Mouse (Mus musculus) left cerebral cortex, adult 9 months (tissue): ENCODE data around the gene Scand1.
A peak's percentile ranks its signal among the peaks of the same experiment; 100 is the strongest.

Source experiments
- DNase-seq, 2 experiments: peaks; one replicate each; pipeline ENCODE4 v3.0.0; 2022; ENCODE audit warnings: low spot score in 2 of 2

Gene Scand1

GRCm38 (mm10) chr2:156307261-156307660 lies 5.2 kb downstream of the Scand1 start:
- no peak for DNase-seq

DNA sequence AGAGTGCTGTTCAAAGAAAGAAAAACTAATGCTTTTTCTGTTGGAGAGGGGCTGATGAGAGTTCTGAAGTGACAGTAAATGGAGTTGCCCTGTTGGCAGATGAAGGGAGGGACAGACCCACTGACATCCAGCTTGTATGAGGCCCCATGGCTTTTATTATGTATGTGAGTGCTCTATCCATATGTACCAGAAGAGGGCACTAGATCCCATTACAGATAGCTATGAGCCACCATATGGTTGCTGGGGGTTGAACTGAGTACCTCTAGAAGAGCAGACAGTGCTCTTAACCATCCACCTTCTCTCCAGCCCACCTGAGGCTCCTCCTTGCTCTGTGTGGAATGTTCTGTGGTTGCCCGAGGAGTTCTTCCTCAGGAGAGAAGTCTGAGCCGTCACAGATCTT lies 6.7 kb downstream of the Scand1 start:
- peak in 1 of 2 experiments; percentile 32 for DNase-seq

GRCm38 (mm10) chr2:156304351-156304750 lies 8.2 kb downstream of the Scand1 start:
- no peak for DNase-seq

DNA sequence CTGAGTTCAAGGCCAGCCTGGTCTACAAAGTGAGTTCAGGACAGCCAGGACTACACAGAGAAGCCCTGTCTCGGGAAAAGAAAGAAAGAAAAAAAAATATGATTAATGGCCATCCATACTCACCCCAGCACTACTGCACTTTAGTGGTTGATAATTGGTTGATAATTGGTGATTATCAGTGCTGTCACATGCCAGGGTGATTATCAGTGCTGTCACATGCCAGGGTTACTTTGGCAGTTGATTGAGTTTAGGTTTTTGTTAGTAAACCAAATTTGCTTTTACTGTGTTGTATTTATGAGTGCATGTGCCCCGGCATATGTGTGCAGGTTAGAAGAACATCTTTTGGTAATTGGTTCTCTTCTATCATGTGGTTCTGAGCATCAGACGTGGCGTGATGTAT lies 10.4 kb downstream of the Scand1 start:
- DNase-seq = no peak

DNA sequence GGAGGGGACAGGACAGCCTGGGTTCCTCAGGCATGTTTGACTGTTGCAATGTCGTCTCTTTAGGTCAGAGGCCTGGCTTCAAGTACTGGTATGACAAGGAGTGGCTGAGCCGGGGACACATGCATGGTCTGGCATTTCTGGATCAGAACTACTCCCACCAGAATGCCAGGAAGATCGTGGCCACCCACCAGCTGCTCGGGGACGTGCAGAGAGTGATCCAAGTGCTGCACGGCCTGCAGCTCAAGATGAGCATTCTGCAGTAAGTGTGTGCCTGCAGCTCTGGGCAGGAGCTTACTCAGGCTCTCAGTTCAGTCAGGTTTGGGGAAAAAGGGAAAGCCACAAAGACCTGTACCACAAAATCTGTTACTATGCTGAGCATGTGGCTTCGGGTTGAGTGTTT lies 14.0 kb downstream of the Scand1 start:
- DNase-seq = peak in 1 of 2 experiments; percentile 33

GRCm38 (mm10) chr2:156297653-156298052 lies 14.9 kb downstream of the Scand1 start:
- DNase-seq = no peak

GRCm38 (mm10) chr2:156296190-156296589 lies 16.3 kb downstream of the Scand1 start:
- DNase-seq = no peak

DNA sequence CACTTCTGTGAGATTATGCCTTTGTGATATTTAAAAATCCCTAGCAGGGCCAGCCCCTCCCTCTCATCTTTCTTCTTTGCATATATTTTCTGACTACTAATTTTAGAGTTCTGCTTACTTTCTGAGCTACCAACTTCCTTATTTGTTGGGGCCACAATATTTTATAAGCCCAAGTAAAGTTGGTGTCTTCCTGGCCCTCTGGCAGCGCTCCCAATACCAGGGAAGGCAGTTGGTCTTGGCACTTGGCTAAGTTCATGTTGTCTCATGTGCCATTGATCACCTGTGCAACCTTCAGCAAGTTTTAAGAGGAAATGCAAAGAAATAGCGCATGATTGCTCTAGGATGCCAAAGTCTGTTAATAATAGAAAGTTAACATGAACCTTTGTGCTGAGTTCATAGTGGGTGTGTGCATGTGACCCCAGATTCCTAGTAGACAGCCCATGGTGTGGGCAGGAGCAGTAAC lies 16.9 kb downstream of the Scand1 start:
- DNase-seq = no peak

- DNase-seq = no peak
Observed at GRCm38 (mm10) chr2:156291998-156292397, 20.5 kb downstream of the Scand1 start.

- DNase-seq = no peak
Observed at GRCm38 (mm10) chr2:156289552-156290160, 22.8 kb downstream of the Scand1 start.

- DNase-seq = no peak
Observed at GRCm38 (mm10) chr2:156288222-156288621, 24.3 kb downstream of the Scand1 start.

DNA sequence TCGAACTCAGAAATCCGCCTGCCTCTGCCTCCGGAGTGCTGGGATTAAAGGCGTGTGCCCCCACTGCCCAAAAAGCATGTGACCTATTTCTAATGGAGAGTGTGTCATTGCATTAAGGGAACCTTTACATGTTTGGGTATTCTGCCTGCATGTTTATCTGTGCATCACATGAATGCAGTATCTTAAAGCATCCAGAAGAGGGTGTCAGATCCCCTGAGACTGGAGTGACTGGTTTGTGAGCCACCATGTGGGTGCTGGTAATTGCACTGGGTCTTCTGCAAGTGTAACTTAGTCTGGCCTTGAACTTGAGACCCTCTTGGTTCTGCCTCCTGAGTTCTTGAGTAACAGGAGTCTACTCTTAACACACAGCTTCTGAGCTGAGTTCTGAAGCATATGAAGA lies 25.8 kb downstream of the Scand1 start:
- no peak for DNase-seq

GRCm38 (mm10) chr2:156285161-156285560 lies 27.3 kb downstream of the Scand1 start:
- DNase-seq = no peak

- DNase-seq = no peak
Observed at GRCm38 (mm10) chr2:156281227-156281626, 31.3 kb downstream of the Scand1 start.

DNA sequence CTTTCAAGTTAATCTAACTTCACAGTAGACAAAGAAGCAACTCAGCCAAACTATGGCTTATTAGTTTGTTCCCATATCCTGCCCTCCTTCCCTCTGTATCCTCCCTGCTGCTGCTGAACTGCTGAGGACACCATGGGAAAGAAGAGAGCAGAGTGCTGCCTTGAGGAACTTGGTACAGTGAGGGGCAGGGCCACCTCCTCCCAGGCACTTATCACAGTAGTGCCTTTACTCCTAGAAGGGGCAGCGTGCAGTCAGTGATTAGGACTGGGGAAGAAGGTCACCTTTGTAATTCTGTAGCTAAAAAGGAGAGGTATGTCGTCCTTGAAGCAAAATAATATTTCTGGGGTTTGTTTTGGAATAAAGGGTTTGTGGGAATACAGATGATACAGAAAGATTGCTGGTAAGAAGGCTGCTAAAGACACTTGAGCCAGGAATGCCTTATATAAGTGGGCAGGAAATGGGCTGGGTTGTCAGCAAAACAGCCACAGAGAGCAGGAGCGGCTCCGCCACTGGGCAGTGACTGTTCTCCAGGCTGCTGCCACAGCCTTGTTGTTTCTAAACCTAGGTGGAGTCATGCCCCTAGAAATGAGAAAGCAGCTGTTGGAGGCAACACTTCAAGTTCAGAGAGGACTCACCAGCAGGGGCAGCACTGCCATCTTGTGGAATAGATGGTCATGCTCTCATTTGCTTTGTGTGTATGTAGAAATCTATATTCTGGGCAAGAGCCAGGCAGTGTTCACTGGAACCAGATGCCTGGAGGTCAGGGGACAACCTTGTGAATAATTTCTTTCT lies 34.1 kb downstream of the Scand1 start:
- peak; percentile 58 to 91 for DNase-seq

GRCm38 (mm10) chr2:156272553-156272952 lies 40.0 kb downstream of the Scand1 start:
- DNase-seq = no peak

DNA sequence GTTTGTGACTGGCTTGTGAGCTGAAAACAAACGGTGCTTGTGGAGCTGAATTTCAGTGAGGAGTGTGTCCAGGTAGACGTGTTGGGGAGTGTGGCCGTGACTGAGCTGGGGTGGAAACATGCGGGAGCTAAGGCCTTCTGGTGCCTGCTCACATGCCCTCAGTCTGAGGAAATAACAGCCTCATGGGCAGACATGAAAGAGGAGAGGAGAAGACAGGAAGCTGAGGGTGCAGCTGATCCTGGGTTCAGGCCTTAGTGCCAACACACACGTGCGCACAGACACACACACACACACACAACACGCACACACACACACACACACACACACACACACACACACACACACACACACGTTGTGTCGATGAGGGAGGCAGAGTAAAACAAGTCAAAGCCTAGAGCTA lies 44.9 kb downstream of the Scand1 start:
- DNase-seq = no peak

DNA sequence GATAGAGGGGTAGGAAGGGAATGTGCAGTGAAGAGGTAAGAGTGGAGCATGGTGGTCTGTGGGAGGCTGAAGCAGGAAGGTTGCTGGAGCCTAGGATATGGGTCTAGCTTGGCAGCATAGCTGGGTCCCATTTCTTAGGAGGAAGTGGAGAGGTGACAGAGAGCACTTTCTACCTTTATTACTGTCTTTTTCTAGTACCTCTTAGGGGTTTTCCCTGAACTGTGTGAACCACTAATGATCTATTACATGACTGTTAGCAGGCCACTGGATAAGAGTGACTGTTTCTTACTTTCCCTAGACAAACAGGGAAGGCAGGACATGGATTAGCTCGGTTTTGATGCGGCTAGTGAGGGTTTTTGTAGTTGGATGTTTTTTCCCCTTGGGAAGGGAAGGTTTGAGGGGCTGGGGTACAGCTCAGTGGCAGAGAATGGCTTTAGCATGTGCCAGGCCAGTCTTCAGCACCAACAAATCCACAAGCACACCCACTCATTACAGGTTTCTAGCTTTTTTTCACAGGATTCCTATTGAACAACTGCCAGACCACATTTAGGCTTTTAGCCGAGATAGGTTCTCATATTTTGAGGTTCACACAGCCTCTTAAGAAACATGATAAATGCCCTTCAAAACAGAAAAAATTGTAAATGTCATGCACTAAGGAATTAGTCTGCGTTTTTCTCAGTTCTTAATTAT lies 49.2 kb downstream of the Scand1 start:
- no peak for DNase-seq
